Mouse (Mus musculus): ENCODE results near the gene Prl2c1.
"Not testable (repeated sequence)": the region's sequence is repeated elsewhere in the genome, so short reads cannot be mapped to it uniquely, and the experiment has no call there.

The Prl2c1 gene

GRCm38 (mm10) chr13:27849042-27849441 is at the start of gene Prl2c1:
Gene Prl2c1 (plus strand): TSS chr13:27849342.
- in situ Hi-C loops (cut with MseI, MboI), result no loop called here

DNA sequence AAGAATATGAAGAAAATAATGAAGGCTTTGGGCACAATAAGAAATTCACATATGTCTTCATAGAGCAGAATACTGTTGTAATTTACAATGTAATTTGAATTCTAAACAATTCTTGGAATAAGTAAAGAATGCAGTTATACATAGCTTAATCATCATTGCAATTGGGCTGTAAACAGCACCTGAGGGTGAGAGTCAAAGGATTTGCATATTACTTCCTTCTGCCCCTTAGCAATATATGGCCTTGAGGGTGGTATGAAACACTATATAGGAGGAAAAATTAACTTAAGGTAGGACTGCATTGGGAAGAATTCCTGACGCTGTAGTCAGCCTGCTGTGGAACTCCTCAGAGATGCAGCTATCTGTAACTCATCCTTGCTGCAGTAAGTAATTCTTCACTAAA is 47.8 kb upstream of the Prl2c1 start, which contains the start of gene Prl2a1:
Gene Prl2a1 (plus strand): TSS at position 301 of the 400 bp plus-strand sequence.
- in situ Hi-C loops (cut with MseI, MboI), result no loop called here

DNA sequence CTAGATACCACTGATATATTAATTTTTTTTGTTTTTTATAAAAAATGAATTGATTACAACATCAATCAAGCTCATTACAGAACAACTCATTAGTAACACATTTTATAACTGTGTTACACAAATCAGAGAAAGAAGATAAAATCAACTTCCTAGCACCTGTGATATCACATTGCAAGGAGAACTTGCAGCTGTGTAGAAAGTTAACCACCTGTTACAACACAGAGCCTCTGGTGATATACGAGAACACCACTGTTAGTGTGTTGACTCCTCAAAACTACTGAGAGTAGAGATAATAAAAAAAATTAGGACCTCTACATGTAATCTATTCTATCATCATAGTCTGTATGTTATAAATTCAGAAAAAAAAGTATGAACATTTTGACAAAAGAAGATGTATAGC is 46.4 kb upstream of the Prl2c1 start:
- in situ Hi-C loops (cut with MseI, MboI), result no loop called here

- in situ Hi-C loops (cut with MseI, MboI), result not testable (repeated sequence)
Measured at GRCm38 (mm10) chr13:27904236-27904635, 55.1 kb downstream of the Prl2c1 start.

Measured in mouse trophoblast stem cell (cell line).